Comparison of ENCODE assay signal across 8 mouse cellular contexts in genomic region chr2:177957145-177957544, GRCm38 (mm10). TPM values are rescaled to one million over a fixed set of nuclear protein-coding genes. Genes with fewer than 3 reads are reported as not detected.
A peak's percentile ranks its signal among the peaks of the same experiment; 100 is the strongest.
DNase-seq lines count a peak whose midpoint lies in the region; ATAC-seq lines count a peak whose summit lies in the region.
"Not testable (repeated sequence)": the region's sequence is repeated elsewhere in the genome, so short reads cannot be mapped to it uniquely, and the experiment has no call there.

TSS of gene Gm14326 (minus strand) at chr2:177957297.

- H3K36me3 ChIP-seq in forebrain, embryonic 15.5 days; liver, embryonic 16.5 days (ENCODE audit: control insufficient read depth, insufficient read depth); neural tube, embryonic 12.5 days; stomach, embryonic 16.5 days (ENCODE audit: control insufficient read depth, insufficient read depth, low read length): not testable (repeated sequence)

- H3K4me2 ChIP-seq in forebrain, embryonic 15.5 days (replicated peaks): peak within 1 kb of the TSS; percentile 43
- H3K4me2 ChIP-seq in liver, embryonic 16.5 days (ENCODE audit: low read depth, low read length): 0 out of 2 replicates have a peak within 1 kb of the TSS, but pooled peaks have one; percentile 9
- H3K4me2 ChIP-seq in neural tube, embryonic 12.5 days (replicated peaks): peak within 1 kb of the TSS; percentile 54
- peak within 1 kb of the TSS; percentile 39; the same call in 1 of the 2 replicates for H3K4me2 ChIP-seq in stomach, embryonic 16.5 days (ENCODE audit: low read depth, low read length)

- H3K4me1 ChIP-seq in brown adipose tissue, adult 24 weeks (ENCODE audit: control insufficient read depth, insufficient read depth, insufficient read length, low read length); forebrain, embryonic 15.5 days; liver, embryonic 16.5 days (ENCODE audit: control insufficient read depth, low read depth, low read length); neural tube, embryonic 12.5 days; stomach, embryonic 16.5 days (ENCODE audit: control insufficient read depth, insufficient read depth, low read length): not testable (repeated sequence)

- H3K9ac ChIP-seq in forebrain, embryonic 15.5 days (replicated peaks): peak within 1 kb of the TSS; percentile 46
- not testable (repeated sequence) for H3K9ac ChIP-seq in liver, embryonic 16.5 days (ENCODE audit: low read depth, low read length)
- 0 out of 2 replicates have a peak within 1 kb of the TSS, but pooled peaks have one; percentile 42 for H3K9ac ChIP-seq in neural tube, embryonic 12.5 days
- peak within 1 kb of the TSS; percentile 66 for H3K9ac ChIP-seq in stomach, embryonic 16.5 days (ENCODE audit: low read length)

- 0% methylated on average over 7 of the region's 7 CpGs for WGBS in forebrain, embryonic 15.5 days
- 0% methylated on average over 3 of the region's 7 CpGs for WGBS in liver, embryonic 16.5 days (ENCODE audit: insufficient replicate concordance)
- 1% methylated on average over 4 of the region's 7 CpGs for WGBS in neural tube, embryonic 12.5 days
- 0% methylated on average over 4 of the region's 7 CpGs for WGBS in stomach, embryonic 16.5 days

- not testable (repeated sequence) for H3K9me3 ChIP-seq in forebrain, embryonic 15.5 days; liver, embryonic 16.5 days (replicated peaks; ENCODE audit: control insufficient read depth, low read length); neural tube, embryonic 12.5 days; stomach, embryonic 16.5 days (replicated peaks; ENCODE audit: control insufficient read depth, low read length)

- intact Hi-C loops in heart, postnatal 25 days (cut with DNase I): not testable (repeated sequence)

- H3K4me3 ChIP-seq in brown adipose tissue, adult 24 weeks (ENCODE audit: insufficient read depth, low read depth, low read length): peak within 1 kb of the TSS; percentile 63
- H3K4me3 ChIP-seq in forebrain, embryonic 15.5 days: peak within 1 kb of the TSS; percentile 48
- H3K4me3 ChIP-seq in liver, embryonic 16.5 days (ENCODE audit: low read depth, low read length): peak within 1 kb of the TSS; percentile 50
- peak within 1 kb of the TSS; percentile 46 for H3K4me3 ChIP-seq in neural tube, embryonic 12.5 days
- peak within 1 kb of the TSS; percentile 47 for H3K4me3 ChIP-seq in stomach, embryonic 16.5 days (replicated peaks; ENCODE audit: low read length)

- H3K27ac ChIP-seq in brown adipose tissue, adult 24 weeks (replicated peaks; ENCODE audit: low read depth, low read length); forebrain, embryonic 15.5 days (replicated peaks); liver, embryonic 16.5 days (ENCODE audit: low read length); neural tube, embryonic 12.5 days; stomach, embryonic 16.5 days (ENCODE audit: low read length): not testable (repeated sequence)

- not testable (repeated sequence) for H3K27me3 ChIP-seq in forebrain, embryonic 15.5 days; liver, embryonic 16.5 days (ENCODE audit: control insufficient read depth, insufficient read depth, low read depth, low read length); neural tube, embryonic 12.5 days (replicated peaks); stomach, embryonic 16.5 days (ENCODE audit: control insufficient read depth, insufficient read depth, low read length)

- peak; percentile 42 for DNase-seq in CD4-positive helper T cell, adult 2 months (ENCODE audit: low read depth, low spot score)
- peak; percentile 83 for DNase-seq in heart, postnatal 25 days (ENCODE audit: low spot score)
- peak; percentile 95 for DNase-seq in layer of hippocampus, adult 11-12 months (ENCODE audit: low spot score)

- ATAC-seq in forebrain, embryonic 15.5 days (replicated peaks); liver, embryonic 16.5 days (ENCODE audit: low read depth); neural tube, embryonic 12.5 days (ENCODE audit: low FRiP score, low read depth); stomach, embryonic 16.5 days (ENCODE audit: insufficient read depth, low FRiP score): not testable (repeated sequence)

RNA-seq across cellular contexts. Expression of gene Gm14326, which starts in this region (rescaled TPM):
- 13.6 and 21.0 TPM in 2 replicates for polyA plus RNA-seq in brown adipose tissue, adult 24 weeks (2012; ENCODE audit: insufficient read depth, insufficient read length, missing spikeins)
- 14.4 and 14.5 TPM in 2 replicates for polyA plus RNA-seq in forebrain, embryonic 15.5 days (2015; fragmentation: Nextera tagmentation; extraction: Ambion mirVana)
- total RNA-seq in heart, postnatal 25 days (2021): 10 to 100 TPM; 35.6 to 44.2 TPM
- polyA plus RNA-seq in liver, embryonic 16.5 days (2015; fragmentation: Nextera tagmentation; extraction: Ambion mirVana): 4.1 and 4.6 TPM in 2 replicates
- 10.7 and 11.1 TPM in 2 replicates for polyA plus RNA-seq in neural tube, embryonic 12.5 days (2016; fragmentation: Nextera tagmentation; extraction: Ambion mirVana)
- polyA plus RNA-seq in stomach, embryonic 16.5 days (2015; fragmentation: Nextera tagmentation; extraction: Ambion mirVana): 15.8 and 17.7 TPM in 2 replicates

Comparison
In these comparisons a context has a peak if more than half of its experiments do, and no peak if none do; other contexts are left out.
1. DNase-seq: peak in every context shown above with its lines; median percentile 95 in layer of hippocampus, adult 11-12 months; 83 in heart, postnatal 25 days; 42 in CD4-positive helper T cell, adult 2 months.